Mouse (Mus musculus) CH12.LX (cell line): Measurements from ENCODE around the gene Bcl2l2. TPM values are rescaled to one million over a fixed set of nuclear protein-coding genes. Genes with fewer than 3 reads are reported as not detected.

ENCODE experiments used
- DNase-seq: peaks from one replicate; pipeline ENCODE4 v3.0.0-alpha.2; 2013; ENCODE audit errors: extremely low read depth
- H3K27ac ChIP-seq: 2 replicates; pipeline ENCODE4 v1.5.1; 2012; ENCODE audit warnings: low read depth, mild to moderate bottlenecking, control low read depth, moderate library complexity; ENCODE audit not compliant: insufficient read depth
- H3K27me3 ChIP-seq: replicated peaks from 2 replicates; pipeline ENCODE3; 2012; ENCODE audit warnings: inconsistent platforms
- H3K36me3 ChIP-seq, 2 experiments: replicated peaks in 1 of 2; 2 replicates each; pipeline versions ENCODE3 to v1.6.1; 2012; ENCODE audit warnings: inconsistent platforms in 1 of 2, low read length in 1 of 2, mild to moderate bottlenecking in 1 of 2, mixed read lengths in 1 of 2, moderate library complexity in 1 of 2; ENCODE audit not compliant: control insufficient read depth in 1 of 2, insufficient read depth in 1 of 2
- H3K4me1 ChIP-seq, 2 experiments: 2 replicates each; pipeline ENCODE4 v1.6.1; 2012; ENCODE audit warnings: inconsistent platforms in 1 of 2, moderate library complexity in 1 of 2; ENCODE audit not compliant: insufficient read depth in 2 of 2, control insufficient read depth in 1 of 2
- H3K4me2 ChIP-seq: 2 replicates; pipeline ENCODE4 v1.6.1; 2012; ENCODE audit warnings: low read depth, mild to moderate bottlenecking, control low read depth; ENCODE audit not compliant: poor library complexity, insufficient read depth, severe bottlenecking
- H3K4me3 ChIP-seq, 3 experiments: fragments of 150-350 bp in 1 of 3; sonication (generic) in 1 of 3; replicated peaks in 1 of 3; 2 replicates each; pipeline versions ENCODE3 to v1.5.1; 2011 to 2012; ENCODE audit warnings: low read depth in 2 of 3, low read length in 2 of 3, mild to moderate bottlenecking in 2 of 3, moderate library complexity in 2 of 3, control low read depth in 1 of 3, improper control_type of control experiment in 1 of 3, inconsistent platforms in 1 of 3, mixed read lengths in 1 of 3; ENCODE audit not compliant: poor library complexity in 1 of 3
- H3K79me2 ChIP-seq: replicated peaks from 2 replicates; pipeline ENCODE4 v1.6.1; 2012; ENCODE audit warnings: mild to moderate bottlenecking, moderate library complexity; ENCODE audit not compliant: control insufficient read depth, poor library complexity, insufficient read depth, severe bottlenecking; ENCODE audit errors: extremely low read depth
- H3K9ac ChIP-seq: 2 replicates; pipeline ENCODE4 v1.6.1; 2012; ENCODE audit warnings: low read depth, mild to moderate bottlenecking, control low read depth, moderate library complexity; ENCODE audit not compliant: insufficient read depth
- H3K9me3 ChIP-seq: replicated peaks from 2 replicates; pipeline ENCODE3; 2012; ENCODE audit warnings: low read length, inconsistent platforms, mixed read lengths
- BHLHE40 ChIP-seq: IDR thresholded peaks from 2 replicates; pipeline ENCODE4 v1.6.1; 2011; ENCODE audit warnings: mild to moderate bottlenecking, low read depth, low read length, improper control_type of control experiment
- CHD2 ChIP-seq: IDR thresholded peaks from 2 replicates; pipeline ENCODE4 v1.6.1; 2011; ENCODE audit warnings: low read length, improper control_type of control experiment
- CTCF ChIP-seq, 2 experiments: IDR thresholded peaks in 1 of 2; conservative IDR thresholded peaks in 1 of 2; 2 replicates each; pipeline ENCODE4 v1.5.1; 2011 to 2012; ENCODE audit warnings: low read depth in 2 of 2, low read length in 2 of 2, improper control_type of control experiment in 1 of 2, inconsistent platforms in 1 of 2, mild to moderate bottlenecking in 1 of 2, moderate library complexity in 1 of 2
- E2F4 ChIP-seq: IDR thresholded peaks from 2 replicates; pipeline ENCODE4 v1.6.1; 2011; ENCODE audit warnings: low read depth, low read length, improper control_type of control experiment; ENCODE audit not compliant: insufficient replicate concordance
- EP300 ChIP-seq: IDR thresholded peaks from 2 replicates; pipeline ENCODE4 v1.6.1; 2011; ENCODE audit warnings: low read length, improper control_type of control experiment
- ETS1 ChIP-seq: conservative IDR thresholded peaks from 2 replicates; pipeline ENCODE4 v1.6.1; 2012; ENCODE audit warnings: low read depth, mild to moderate bottlenecking, inconsistent platforms, low read length, improper control_type of control experiment, moderate library complexity
- IRF4 ChIP-seq: IDR thresholded peaks from 2 replicates; pipeline ENCODE4 v1.6.1; 2014; ENCODE audit warnings: low read depth, mild to moderate bottlenecking, inconsistent platforms, low read length, improper control_type of control experiment
- JUN ChIP-seq: IDR thresholded peaks from 2 replicates; pipeline ENCODE4 v1.6.1; 2011; ENCODE audit warnings: low read depth, mild to moderate bottlenecking, low read length, improper control_type of control experiment, moderate library complexity; ENCODE audit not compliant: insufficient read depth
- JUND ChIP-seq: conservative IDR thresholded peaks from 2 replicates; pipeline ENCODE4 v1.6.1; 2011; ENCODE audit warnings: low read depth, low read length, improper control_type of control experiment
- KAT2A ChIP-seq: IDR thresholded peaks from 2 replicates; pipeline ENCODE4 v1.6.1; 2012; ENCODE audit warnings: low read length, improper control_type of control experiment, inconsistent platforms; ENCODE audit not compliant: insufficient replicate concordance
- MAZ ChIP-seq: IDR thresholded peaks from 2 replicates; pipeline ENCODE4 v1.6.1; 2012; ENCODE audit warnings: low read depth, mild to moderate bottlenecking, inconsistent platforms, low read length, improper control_type of control experiment, moderate library complexity
- MEF2A ChIP-seq: IDR thresholded peaks from 2 replicates; pipeline ENCODE4 v1.6.1; 2014; ENCODE audit warnings: low read depth, mild to moderate bottlenecking, inconsistent platforms, low read length, improper control_type of control experiment, borderline replicate concordance
- MXI1 ChIP-seq: IDR thresholded peaks from 2 replicates; pipeline ENCODE4 v1.6.1; 2011; ENCODE audit warnings: mild to moderate bottlenecking, low read depth, low read length, improper control_type of control experiment
- NELFE ChIP-seq: IDR thresholded peaks from 2 replicates; pipeline ENCODE4 v1.6.1; 2011; ENCODE audit warnings: low read depth, low read length, improper control_type of control experiment
- PAX5 ChIP-seq: IDR thresholded peaks from 2 replicates; pipeline ENCODE4 v1.6.1; 2012; ENCODE audit warnings: low read length, inconsistent platforms, mixed read lengths
- POLR2AphosphoS2 ChIP-seq: IDR thresholded peaks from 2 replicates; pipeline ENCODE4 v1.6.1; 2011; ENCODE audit warnings: low read depth, low read length, improper control_type of control experiment
- SMC3 ChIP-seq: IDR thresholded peaks from 2 replicates; pipeline ENCODE4 v1.6.1; 2011; ENCODE audit warnings: low read depth, low read length, improper control_type of control experiment
- TBP ChIP-seq: conservative IDR thresholded peaks from 2 replicates; pipeline ENCODE4 v1.6.1; 2011; ENCODE audit warnings: low read depth, low read length, improper control_type of control experiment
- USF1 ChIP-seq: IDR thresholded peaks from 2 replicates; pipeline ENCODE4 v1.6.1; 2014; ENCODE audit warnings: low read depth, mild to moderate bottlenecking, inconsistent platforms, low read length, improper control_type of control experiment
- USF2 ChIP-seq: conservative IDR thresholded peaks from 2 replicates; pipeline ENCODE4 v1.6.1; 2011; ENCODE audit warnings: low read depth, low read length, improper control_type of control experiment
- ZKSCAN1 ChIP-seq: IDR thresholded peaks from 2 replicates; pipeline ENCODE4 v1.6.1; 2012; ENCODE audit warnings: low read depth, inconsistent platforms, low read length, improper control_type of control experiment, borderline replicate concordance
- ZMIZ1 ChIP-seq: IDR thresholded peaks from 2 replicates; pipeline ENCODE4 v1.6.1; 2012; ENCODE audit warnings: low read depth, mild to moderate bottlenecking, inconsistent platforms, low read length, improper control_type of control experiment
- dilution Hi-C: fragments of 300-500 bp; cut with MboI; formaldehyde crosslinking; loops from 2 replicates; pipeline ENCODE4 v1.14.3; 2020; ENCODE audit warnings: low sequenced_read_pairs; ENCODE audit not compliant: extremely low pct_unique_long_range_greater_than_20kb, extremely low pct_ligation_motif_present
- in situ Hi-C: fragments of 300-500 bp; cut with MboI; formaldehyde crosslinking; loops from 3 replicates; pipeline ENCODE4 v1.14.3; 2019; ENCODE audit warnings: low sequenced_read_pairs, low pct_ligation_motif_present, low pct_unique_long_range_greater_than_20kb, mixed read lengths
- polyA plus RNA-seq: library from polyadenylated mRNA; unstranded; fragments of >175 nt; gene quantifications from 2 replicates; pipeline ENCODE4 v1.2.1, GENCODE M21; 2012; ENCODE audit warnings: low read depth; ENCODE audit not compliant: insufficient read length
- total RNA-seq, 2 experiments: library from RNA; depleted of rRNA; stranded (reverse); fragments of 300-350 nt in 1 of 2; fragments of >200 nt in 1 of 2; gene quantifications; 2 replicates each; pipeline ENCODE4 v1.2.3; 2012 to 2014

Bcl2l2 gene
- total and polyA plus RNA-seq, 3 experiments, result 0.50 to 6.2 (median 0.76) TPM

DNA sequence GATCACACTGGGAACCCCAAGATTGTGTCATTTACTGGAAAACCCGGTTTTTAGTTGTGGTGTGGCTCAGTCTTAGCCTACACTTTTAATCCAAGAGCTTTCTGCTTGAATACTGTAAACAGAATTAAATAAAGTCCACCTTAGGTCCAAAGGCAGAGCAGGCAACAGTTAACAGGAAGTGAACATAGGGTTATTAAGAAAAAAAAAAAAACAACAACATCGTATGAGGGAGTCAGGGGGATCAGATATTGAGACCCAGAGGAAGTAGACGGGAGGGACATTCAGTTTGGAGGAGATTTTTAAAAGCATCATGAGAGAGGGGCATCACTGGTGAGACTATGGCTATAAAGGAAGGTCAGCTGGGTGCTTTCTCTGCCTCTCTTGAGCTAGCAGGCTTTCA, 16.9 kb upstream of the Bcl2l2 start:
- dilution Hi-C loops (no loop called here), in situ Hi-C loops (no loop called here)
- Histone ChIP-seq H3K4me2 (no peak overlapping the region), H3K36me3 (no peaks in the 10 kb centered on the region), H3K27ac (no peak overlapping the region), H3K4me1 (peaks cover 4 to 5% of the 10 kb centered on the region in 2 experiments; a peak in 2 of 4 replicates), H3K4me3 (no peak overlapping the region), H3K27me3 (no peaks in the 10 kb centered on the region), H3K9me3 (no peaks in the 10 kb centered on the region), H3K79me2 (no peaks in the 10 kb centered on the region), H3K9ac (no peak overlapping the region)
- TF ChIP-seq MXI1 (no peak), ZKSCAN1 (no peak), ETS1 (no peak), NELFE (no peak), USF1 (no peak), SMC3 (no peak), BHLHE40 (no peak), IRF4 (no peak), MEF2A (no peak), CHD2 (no peak), JUN (no peak), POLR2AphosphoS2 (no peak), E2F4 (no peak), KAT2A (no peak), JUND (no peak), PAX5 (no peak), MAZ (no peak), TBP (no peak), ZMIZ1 (no peak), USF2 (no peak)
- DNase-seq, result no peak

DNA sequence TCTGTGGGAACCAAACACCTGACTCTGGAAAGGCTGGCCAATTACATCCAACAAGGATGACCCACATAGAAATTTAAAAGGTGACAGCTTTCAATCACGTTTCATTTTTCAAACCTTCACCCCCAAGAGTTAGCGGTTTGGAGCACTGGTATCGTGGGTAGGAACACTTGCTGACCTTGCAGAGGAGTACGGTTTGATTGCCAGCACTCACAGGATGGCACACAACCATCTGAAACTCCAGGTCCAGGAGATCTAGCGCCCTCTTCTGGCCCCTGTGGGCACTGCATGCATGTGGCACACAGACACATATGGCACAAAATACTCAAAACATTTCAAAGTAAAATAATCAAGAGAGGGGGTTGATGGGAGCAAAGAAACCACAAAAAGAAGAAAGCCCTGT, 16.2 kb upstream of the Bcl2l2 start:
- Histone ChIP-seq H3K9ac (no peak overlapping the region), H3K79me2 (no peaks in the 10 kb centered on the region), H3K4me3 (no peak overlapping the region), H3K27me3 (no peaks in the 10 kb centered on the region), H3K9me3 (no peaks in the 10 kb centered on the region), H3K27ac (no peak overlapping the region), H3K4me1 (peaks cover 4 to 5% of the 10 kb centered on the region in 2 experiments; a peak in 2 of 4 replicates), H3K4me2 (no peak overlapping the region), H3K36me3 (no peaks in the 10 kb centered on the region)
- in situ Hi-C loops (no loop called here), dilution Hi-C loops (no loop called here)
- peak; percentile 30 for DNase-seq
- no peak for TF ChIP-seq EP300
- TF ChIP-seq CTCF (conservative IDR thresholded peaks at IDR 0.05 in 1 of 2, IDR thresholded peaks at IDR 0.05 in 1 of 2; ENCODE audit: low read depth in 2 of 2, low read length in 2 of 2), result peak; percentile 51 to 71
